Mouse (Mus musculus) CH12F3 (cell line): ENCODE results near the gene Aldh5a1.

Experiments
- in situ Hi-C: fragments of 300-500 bp; cut with MboI; formaldehyde crosslinking; loops from 2 replicates; pipeline ENCODE4 v1.14.3; 2020; ENCODE audit warnings: low sequenced_read_pairs

Aldh5a1 gene

GRCm38 (mm10) chr13:24867789-24868188, 69.7 kb downstream of the Aldh5a1 start:
- in situ Hi-C loops, result no loop called here

GRCm38 (mm10) chr13:24866430-24867402, 70.7 kb downstream of the Aldh5a1 start:
- in situ Hi-C loops, result no loop called here

DNA sequence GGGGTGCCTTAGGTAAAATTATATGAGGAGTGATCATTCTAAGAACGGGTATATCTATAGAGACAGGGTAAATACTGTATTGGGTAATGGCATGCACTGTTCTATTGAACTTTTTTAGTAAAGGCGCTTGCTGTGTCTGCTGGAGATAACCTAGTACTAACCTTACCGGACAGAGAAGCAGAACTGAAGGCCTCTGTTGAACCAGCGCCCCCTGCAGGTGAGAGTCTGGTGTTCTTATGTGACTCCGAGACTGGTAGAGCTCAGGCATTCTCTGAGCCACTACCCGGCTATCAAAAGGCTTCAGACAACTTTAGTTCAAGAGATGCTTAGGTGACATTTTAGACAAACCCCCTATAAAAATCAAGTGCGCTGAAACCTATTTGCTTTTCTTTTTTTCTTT, 74.9 kb downstream of the Aldh5a1 start:
- in situ Hi-C loops, result no loop called here

DNA sequence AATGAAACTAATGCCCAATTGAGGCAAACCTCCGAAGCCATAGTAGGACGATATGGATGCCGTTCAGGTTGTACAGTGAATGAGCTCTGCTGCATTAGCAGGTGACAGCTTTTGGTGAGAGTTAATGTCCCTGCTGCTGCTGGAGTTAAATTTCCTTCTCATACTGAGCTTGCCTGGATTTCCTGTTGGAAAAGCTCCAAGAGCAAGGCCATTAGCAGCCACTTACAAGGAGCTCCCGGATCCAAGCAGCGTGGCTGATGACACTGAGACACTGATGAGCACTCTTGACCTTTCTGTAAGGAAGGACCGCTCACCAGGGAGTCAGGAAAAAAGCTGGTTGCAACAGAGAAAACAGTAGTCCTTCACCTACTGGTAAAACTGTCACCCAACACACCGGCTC, 75.4 kb downstream of the Aldh5a1 start:
- in situ Hi-C loops, result no loop called here

DNA sequence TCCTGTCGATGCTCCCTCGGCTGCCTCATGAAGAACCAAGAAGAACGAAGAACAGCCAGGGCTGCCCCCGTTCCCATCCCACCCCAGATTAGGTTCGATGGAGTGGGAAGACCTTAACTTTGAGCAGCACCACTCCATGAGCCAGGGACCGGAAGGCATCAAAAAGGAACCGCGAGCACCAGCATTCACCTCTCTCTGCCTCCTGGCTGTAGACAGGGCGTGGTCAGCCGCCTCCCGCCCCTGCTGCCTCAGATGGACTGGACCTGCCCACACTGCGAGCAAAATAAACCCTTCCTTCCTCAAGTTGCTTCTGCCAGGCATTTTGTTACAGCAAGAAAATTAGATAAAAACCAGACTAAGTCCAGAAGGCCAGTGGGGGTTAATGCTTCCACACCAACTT, 76.4 kb downstream of the Aldh5a1 start:
- in situ Hi-C loops, result no loop called here

DNA sequence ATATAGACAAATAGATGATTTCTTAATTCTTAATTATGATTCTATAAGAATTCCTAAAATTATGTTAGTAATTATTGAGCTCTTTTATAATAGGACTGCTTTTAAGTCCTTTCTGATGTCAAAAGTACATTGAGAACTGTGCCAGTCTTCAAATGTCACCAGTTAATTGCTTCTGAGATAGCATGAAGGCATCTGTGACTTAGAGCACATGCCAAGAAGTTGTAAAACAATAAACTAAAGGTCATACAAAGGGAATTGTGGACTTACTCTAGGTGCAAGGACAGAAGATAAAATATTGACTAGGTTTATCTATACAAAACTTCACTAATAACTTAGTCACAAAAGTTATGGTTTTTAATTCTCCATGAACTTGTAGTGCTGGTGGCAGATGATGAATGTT, 78.3 kb downstream of the Aldh5a1 start:
- in situ Hi-C loops, result no loop called here
